Mouse (Mus musculus): ENCODE measurements around the gene Nr6a1.

GRCm38 (mm10) chr2:38723378-38723777 is 204.1 kb downstream of the Nr6a1 start:
- TF ChIP-seq CTCF (IDR thresholded peaks at IDR 0.05; ENCODE audit: low read depth, low read length), result no peak
- no peak for TF ChIP-seq POLR2A (IDR thresholded peaks at IDR 0.05; ENCODE audit: extremely low read depth, insufficient read depth, low read length)
